Mouse (Mus musculus) frontal cortex, postnatal 10 days (tissue): ENCODE data around the gene Dusp22.

Experiments
- DNase-seq, 2 experiments: peaks; one replicate each; pipeline ENCODE4 v3.0.0; 2022; ENCODE audit warnings: low spot score in 2 of 2, mixed read lengths in 1 of 2

Gene Dusp22

DNA sequence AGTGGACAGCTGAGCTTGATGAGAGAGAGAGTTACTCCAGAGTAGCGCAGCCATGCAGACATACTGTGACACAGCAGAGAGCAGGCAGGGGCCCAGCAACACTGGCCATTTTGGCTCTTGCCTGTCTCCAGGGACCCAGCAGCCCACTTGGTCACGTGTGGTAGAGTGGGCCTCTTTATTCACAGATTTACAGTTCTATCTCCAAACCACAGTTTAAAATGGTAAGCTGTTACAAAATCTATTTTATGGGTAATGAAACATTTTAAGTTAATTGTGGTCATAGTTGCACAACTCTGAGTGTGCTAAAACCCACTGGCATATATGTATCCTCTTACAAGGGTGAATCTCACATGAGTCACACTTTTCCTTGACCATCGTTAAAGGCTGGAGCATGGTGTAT is 9.5 kb downstream of the Dusp22 start:
- no peak for DNase-seq

DNA sequence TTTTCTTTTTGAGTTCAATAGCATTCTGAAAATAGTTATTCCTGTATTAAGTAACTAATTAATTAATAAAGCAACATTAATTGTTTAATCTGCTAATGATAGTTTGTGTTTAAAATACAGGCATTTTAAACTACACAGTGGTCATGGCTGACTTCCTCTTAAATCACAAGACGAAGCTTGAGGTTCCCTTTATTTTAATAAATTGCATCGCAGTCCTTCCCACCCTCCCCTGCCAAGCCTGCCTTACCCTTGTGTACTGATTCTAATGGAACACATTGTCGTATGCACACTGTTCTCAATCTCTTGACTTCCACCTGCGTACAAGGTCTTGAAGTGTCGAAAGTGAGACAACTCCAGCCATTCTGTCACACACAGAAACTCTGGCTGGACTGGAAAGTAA is 14.1 kb downstream of the Dusp22 start:
- DNase-seq: no peak

DNA sequence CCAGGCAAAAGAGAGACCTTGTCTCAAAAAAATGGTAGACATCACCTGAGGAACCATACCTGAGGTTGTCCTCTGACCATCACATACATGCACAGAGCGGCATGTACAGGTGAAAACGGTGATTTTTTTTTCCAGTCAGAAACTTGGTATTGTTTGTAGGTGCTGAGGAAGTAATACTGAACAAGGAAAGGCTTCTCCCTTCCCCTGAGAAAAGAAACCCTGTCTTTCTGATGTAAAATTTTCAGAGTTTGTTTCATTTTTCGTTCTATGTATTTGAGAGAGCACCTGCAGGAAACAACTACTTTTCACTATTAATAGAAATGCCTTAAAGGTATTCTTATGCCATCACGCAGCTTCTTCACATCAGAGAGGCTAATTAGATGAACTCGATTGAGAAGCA is 19.0 kb downstream of the Dusp22 start:
- no peak for DNase-seq

DNA sequence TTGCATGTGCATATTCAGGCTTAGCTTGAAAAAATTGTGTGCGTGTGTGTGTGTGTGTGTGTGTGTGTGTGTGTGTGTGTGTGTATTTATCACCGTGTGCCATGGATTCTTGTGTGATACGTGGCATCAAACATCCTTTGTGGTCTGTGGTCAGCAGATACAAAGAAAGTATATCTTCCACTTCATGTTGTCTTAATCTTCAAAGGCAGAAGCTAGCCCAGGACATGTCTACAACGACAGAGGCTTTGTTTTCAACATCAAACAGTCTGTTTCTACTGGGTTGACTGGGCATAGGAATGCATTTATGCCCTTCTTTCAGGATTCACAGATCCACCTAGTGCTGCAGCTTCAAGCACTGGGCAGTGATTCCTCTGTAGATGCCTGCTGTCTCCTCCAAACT is 22.1 kb downstream of the Dusp22 start:
- no peak for DNase-seq

DNA sequence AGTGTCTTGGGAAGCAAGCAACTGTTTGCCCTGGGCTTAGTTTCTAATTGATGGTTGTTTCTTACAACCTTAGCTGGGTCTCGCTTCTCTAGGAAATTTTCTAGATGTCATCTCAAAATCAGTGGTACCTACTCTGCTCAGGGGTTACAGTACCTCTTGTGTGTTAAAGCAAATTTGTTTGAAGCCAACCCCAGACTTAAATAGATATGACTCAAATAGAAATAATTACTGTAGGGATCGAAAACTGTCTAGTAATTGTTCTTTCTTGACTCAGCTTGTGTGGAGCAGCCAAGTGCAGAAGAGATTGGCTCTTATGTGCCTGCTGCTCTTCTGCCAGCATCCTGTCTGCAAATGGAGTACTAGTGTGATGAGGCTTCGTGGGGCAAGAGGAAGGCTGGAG is 22.5 kb downstream of the Dusp22 start:
- DNase-seq: no peak

DNA sequence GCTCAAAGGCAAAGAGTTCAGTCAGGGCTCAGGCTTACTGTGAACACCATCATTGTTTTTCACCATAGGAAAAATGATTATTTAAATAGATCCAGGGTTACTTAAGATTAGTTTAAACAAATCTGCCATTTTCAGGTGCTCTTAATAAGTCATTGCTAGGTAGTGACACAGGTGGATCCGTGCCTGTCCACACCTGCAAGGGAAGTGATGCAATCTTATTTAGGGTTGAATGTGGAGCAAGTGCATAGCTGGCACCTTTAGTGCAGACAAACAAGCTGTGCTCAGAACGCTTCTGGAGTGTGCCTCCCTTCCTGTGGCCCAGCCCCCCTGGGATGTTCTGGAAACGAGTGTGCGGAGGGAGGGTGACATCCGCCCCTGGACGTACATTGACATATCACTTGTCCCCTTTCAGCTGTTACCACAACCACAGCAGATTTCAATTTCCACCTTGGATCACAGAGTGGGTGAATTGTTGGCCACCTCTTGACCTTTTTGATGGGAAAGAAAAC is 24.9 kb downstream of the Dusp22 start:
- no peak for DNase-seq

DNA sequence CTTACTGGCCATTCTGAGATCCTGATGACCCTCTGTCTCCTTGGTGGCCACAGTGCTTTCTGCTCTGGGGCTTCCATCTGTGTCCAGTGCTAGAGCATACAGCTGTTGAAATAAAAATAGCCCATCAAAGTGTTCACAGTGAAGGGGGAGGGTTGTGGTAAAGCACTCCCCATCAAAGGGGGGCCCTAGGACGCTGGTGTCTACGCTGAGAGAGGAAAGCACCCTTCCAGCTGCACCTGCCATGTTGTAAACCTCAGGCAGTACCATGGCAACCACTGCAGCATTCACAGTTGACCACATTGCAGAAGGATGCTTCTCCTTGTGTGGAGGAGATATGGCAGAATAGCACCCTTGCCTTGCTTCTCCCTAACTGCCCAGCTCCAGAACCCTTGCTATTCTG is 26.2 kb downstream of the Dusp22 start:
- no peak for DNase-seq

DNA sequence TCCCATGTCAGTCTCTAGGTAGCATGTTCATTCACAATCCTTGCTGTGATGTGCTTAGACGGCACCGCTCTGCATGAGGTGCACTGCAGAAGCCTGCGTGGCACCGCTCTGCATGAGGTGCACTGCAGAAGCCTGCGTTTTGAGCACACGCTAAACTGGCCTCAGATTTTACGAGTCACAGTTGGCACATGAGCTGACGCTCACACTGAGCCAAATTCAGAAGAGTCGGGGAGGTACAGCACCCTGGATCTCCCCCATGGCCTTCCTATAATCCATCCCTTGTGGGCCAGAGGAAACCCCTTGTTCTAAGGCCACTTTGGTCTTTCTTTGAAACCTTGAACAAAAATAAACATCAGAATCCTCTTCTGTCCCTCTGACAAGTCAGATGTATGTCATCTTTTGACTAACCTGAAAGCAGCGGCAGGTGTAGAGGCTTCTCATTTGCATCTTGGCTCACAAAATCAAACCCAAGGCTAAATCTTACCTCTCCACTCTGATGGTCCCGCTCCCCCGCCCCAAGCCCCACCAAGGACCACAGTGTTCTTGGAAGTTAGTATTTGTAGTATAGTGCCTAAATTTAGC is 28.3 kb downstream of the Dusp22 start:
- DNase-seq: no peak

DNA sequence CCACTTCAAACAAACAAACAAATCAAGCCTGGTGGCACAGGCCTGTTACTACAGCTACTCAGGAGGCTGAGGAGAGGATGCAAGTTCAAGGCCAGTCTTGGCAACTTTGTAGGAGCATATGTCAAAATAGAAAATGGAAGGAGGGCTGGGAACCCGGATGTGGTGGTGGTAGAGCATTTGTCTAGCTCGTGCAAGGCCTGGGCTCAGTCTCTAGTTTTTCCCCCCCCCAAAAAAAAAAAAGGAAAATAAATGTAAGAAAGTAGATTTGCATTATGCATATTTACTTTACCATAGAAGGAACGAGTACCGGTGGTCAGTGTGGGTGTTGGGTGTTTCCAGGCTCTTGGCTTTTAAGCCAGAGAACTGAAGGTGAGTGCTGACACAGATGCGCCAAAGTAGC is 29.7 kb downstream of the Dusp22 start:
- no peak for DNase-seq

DNA sequence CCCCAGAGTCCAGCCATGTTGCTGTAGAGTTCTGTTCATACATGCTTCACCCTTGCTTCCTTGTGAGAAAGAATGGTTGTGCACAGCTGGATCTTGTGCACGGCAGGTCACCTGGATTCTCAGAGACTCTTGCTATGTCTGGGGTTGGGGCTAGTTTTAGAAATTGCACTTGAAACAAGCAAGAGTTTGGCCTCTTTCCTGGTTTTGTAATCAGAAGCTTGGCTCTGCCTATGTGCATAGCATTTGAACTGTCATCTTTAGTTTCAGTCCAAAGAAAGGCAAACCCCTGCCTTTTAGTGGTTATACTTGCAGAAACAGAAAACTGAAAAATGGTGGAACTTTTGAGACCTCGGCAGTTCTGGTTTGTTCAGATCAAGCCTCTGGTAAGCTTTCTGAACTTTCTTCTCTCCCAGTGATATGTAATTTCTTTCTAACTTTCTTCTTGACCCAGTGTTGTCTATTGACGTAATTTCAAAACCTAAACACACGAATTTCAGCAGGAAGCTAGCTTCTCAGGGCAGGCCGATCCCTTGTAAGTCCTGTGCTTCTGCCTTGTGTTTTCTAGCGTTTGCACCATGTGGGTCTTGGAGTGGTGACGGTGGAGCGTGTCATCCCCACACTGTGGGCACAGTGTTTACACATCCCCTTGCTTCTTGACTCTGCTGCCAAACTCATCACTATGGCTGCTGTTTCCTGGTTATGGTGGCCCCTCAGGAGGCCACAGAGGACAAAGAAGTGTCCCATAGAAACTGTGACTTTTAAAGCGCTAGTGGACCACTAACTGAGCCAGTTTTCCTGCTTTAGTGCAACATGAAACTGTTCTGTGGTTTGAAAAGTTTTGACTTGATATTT is 31.9 kb downstream of the Dusp22 start:
- DNase-seq: no peak

DNA sequence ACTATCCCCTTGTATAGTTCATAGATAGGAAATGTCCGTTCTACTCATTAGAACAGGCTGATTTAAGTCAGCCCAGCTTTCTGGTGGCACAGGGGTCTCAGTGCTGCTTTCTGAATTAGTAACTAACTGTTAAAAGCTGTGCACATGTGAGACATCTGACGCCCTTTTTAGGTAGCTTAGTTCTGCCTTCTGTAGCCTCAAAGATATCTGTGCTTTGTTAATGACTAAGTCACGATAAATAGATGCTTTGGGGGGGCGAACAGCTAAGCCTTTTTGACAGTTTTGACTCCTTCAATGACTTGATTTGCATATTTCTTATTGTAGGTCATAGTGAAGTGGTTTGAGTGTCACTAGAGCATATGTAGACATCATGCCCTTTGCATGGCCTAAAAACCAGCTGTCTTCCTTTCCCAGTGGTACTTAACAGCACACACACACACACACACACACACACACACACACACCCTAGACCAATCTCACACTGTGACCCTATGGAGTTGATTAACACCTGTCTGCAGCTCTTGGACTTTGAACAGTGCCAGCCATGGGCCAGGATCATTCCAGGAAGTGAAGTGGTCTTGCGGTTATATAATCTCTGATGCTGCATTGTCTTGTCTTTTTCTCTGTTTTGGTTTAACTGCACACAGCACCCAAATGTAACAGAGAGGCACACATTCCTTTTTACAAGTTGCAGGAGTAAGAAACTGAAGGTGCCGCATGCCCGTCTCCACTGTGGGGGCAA is 33.0 kb downstream of the Dusp22 start:
- DNase-seq: no peak

DNA sequence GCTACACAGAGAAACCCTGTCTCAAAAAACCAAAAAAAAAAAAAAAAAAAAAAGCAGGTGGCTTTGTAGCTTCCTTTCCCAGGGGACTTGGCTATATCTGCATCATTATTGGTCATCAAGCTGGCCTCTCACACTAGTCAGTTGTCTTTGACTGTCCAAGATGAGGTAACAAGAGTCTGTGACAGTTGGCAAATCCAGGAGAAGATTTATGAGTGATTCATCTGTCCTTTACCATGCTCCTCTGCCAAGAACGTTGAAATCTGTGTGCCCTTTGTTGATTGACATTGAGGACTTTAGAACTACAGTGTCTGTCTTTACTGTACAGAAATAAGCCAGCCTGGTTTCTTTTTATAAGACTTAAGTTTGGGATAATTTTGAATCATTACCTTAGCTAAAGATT is 35.4 kb downstream of the Dusp22 start:
- DNase-seq: no peak

DNA sequence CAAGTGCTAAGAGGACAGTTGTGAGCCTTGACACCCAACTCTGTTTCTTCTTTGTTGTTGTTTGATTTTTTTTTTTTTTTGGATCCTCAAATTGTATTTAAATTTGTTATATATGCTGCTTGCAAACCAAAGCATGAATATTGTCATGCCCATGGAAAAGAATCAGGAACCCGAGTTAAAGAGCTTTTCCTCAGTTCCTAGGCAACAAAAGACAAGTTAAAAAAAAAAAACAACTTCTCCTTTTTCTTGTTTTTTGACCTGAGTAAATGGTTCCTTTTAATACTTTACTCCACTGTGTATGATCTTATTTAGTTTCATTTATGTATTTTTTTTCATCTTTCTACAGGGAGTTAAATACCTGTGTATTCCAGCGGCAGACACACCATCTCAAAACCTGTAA is 36.1 kb downstream of the Dusp22 start:
- DNase-seq: no peak

DNA sequence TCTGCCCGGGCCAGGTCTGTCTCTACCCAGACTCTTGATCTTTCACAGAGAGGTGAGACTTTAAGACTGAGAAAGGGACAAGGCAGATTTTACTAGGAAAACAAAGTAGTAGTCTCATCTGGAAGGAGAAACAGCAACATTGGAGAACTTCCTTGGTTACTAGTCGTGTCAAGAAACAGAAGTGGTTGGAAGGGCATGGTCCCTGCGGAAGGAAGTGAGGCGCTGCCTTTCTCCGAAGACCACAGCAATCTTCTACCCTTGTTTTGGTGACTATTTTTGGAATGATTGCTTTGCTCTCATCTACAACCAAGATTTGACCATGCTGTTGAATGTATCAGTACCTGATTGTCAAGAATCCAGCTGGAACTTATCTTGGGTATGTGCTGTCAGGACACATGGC is 38.1 kb downstream of the Dusp22 start:
- no peak for DNase-seq

DNA sequence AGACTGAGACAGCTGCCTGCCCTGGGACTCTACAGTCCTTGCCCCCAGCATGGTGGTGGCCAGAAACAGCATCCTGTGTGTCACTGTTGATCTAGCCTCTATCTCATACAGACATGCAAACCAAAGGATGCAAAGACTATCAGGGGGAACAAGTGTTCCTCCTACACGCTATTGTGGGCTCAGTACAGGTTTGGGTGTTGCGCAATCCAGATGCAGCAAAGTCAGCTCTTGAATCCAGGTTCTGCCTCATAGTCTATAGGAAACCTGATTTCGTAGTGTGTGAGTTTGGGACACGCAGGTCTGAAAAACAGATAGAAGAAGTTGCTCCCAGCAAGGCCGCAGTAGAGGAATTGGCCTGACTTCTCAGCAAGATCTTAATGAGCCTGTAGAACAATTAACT is 42.9 kb downstream of the Dusp22 start:
- DNase-seq: no peak

DNA sequence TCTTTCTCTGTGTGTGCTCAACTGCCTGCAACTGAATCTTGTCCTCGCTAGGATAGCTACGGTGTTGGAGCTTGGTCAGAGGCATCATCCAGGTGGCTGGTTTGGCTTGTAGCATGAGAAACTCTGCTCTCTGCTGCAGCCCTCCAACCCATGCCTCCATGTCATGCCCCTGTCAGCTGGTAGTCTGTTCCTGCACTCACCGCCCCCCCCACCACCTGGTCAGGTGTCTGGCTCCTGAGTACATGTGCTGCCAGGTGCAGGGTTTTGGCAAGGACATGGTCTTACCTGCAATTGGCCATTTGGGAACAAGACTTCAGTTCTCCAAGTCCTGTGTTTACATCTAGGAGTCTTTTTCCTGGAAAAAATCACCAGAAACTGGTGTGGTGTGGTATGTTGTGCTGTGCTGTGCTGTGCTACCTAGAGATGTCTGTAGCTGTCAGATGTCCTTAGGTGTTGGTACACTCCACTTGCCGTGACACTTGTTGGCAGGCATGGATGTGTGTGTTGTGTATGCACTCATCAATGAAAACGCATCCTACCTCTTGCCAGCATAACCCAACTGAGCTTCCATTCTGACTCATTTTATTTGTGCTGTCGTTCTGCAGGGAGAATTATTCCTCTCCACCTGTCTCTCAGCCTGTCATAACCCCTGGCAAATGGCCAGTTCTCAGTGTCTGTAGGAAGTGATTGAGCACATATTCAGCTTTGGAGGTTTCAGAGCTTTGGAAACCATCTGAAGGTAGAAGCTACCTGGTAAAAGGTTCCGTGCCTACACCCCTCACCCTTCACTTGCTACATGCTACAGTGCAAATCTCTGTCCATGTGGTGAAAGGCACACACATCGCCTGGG is 44.7 kb downstream of the Dusp22 start:
- DNase-seq: no peak

DNA sequence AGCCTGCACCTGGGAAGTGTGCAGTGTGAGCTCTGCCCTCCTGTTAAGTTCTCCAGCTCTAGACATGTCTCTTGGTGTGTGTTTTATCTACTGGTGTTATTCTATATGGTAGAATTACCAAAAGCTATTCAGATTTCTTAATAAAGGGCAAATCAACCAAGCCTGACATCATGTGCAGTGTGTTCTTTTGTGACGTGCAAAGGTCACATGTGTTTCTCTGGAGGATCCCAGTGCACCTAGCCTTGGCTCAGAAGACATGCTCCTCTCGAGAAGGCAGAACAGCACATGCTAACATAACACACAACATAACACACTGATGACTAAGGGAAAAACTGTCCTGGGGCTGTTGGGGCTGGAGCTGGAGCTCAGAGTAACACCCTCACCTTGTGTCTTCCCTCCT is 51.3 kb downstream of the Dusp22 start:
- DNase-seq: no peak

DNA sequence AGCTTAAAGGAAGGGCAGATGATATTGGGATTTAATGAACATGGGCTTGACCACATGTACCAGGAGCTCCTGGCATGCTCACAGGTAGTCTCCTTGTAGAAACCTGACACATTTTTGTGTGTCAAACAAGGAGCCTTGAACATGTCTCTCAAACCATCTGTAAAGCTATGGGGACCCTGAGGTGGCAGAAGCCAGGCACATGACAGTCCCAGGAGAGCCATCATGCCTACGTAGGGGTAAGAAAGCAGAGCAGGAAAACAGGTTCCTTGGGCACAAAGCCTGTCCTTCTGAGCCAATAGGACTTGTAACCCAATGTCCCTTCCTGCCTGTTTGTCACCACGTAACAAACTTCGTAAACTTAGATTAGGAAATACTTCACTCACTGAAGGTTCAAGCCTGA is 51.9 kb downstream of the Dusp22 start:
- no peak for DNase-seq

DNA sequence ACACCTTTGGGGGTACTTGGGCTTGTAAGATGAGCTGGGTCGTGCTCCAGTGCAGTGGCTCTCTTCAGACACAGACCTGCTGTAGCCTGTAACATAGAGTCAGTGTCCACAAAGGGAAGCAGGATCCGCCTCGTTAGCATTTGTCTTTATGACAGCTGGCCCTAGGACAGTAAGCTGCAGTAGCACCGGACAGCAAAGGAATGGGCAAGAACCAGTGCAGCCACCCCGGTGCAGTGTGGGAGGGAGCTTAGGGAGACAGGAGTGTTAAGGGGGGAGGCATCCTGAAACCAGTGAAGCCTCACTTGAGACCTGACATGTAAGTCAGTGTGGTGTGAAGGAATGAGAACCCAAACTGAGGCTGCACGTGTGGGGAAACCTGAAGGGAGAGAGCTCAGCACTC is 52.5 kb downstream of the Dusp22 start:
- no peak for DNase-seq

DNA sequence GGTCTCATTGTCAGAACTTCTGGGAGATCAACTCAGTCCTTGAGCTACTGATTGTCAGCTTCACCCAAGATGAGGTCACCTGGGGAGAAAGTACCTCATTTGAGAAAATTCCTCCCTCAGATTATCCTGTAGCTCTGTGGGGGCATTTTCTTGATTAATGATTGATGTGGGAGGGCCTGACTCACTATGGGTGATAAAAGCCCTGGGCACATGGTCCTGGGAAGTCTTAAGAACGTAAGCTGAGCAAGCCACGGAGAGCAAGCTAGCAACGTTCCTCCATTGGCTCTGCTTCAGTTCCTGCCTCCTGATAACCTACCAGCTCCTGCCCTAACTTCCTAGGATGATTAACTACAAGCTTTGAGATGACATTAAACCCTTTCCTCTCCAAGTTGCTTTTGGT is 53.8 kb downstream of the Dusp22 start:
- DNase-seq: no peak

DNA sequence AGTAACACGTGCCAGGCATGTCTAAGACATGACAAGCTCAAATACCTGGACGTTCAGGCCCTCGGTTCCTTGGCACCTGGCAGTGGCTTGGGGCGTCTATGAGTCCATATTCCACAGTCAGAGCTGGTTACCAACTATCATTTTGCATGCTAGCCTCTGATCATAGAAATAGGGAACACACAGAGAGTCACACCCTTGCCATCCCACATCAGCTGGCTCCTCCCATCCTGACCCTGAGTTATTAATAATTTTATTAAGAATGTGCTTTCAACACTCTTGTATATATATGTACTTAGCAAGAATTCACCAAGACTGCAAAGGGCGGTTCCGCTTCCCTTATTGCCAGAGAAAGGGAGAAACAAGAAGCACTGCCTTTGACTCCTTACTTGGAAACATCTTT is 54.8 kb downstream of the Dusp22 start:
- DNase-seq: no peak

DNA sequence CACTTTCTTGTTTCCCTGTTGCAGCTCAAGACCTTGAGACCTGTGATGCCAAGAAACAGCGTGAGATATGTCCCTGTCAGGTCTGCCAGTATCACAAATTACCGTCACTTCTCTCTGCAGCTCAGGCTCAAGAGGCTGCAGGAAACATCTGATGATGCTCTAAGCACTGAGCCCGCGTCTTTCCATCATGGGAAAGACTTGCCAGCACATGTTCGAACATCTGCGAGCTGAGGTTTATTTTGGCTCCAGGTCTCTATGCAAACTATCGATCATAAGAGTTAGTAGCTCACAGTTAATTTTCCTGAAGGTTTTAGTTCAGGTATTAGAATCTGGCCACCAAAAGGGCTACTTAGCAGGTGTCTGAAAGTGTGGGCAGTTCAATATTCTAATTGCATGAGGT is 55.3 kb downstream of the Dusp22 start:
- no peak for DNase-seq
